Mouse (Mus musculus) neural tube, embryonic 10.5 days (tissue): ENCODE measurements around the gene Csf2rb.

Experiments used
- DNase-seq: peaks from one replicate; pipeline ENCODE4 v3.0.0-alpha.2; 2017; ENCODE audit warnings: low spot score; ENCODE audit errors: extremely low spot score

The Csf2rb gene

DNA sequence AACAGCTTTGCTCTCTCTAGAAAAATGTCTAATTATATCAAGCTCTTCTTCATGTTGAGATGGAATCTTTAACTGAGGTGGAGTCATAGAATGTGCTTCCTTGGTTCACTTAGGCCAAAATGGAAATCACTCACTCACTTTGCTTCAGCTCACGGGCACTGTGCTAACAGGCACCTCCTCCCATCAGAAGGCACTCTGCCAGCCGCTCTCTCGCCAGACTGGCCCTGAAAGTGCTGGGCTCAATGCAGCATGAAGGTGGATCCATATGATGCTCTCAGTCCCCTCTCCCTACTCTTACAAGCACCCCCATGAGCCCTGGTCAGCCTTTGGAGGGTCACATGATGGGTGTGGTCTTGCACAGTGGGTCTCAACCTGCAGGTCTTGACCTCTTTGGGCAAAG is 48.7 kb downstream of the Csf2rb start:
- DNase-seq, result no peak

DNA sequence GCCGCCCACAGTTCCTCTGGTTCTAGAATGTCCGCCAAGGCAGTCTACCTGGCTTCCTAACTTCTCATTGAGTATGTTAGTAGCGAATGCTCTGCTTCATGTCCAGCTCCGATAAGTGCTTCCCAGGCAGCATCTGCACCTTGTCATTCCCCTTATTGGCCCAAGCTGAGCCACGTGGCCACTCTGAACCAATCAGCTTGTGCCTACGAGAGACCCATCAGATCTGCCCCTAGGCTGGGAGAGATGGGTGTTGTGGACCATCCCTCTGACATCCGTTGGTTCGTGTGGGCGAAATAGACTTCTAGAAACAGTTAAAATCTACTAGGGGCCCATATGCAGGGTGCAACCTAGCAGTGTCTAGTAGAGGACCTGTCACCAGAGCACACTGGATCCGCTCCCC is 52.3 kb downstream of the Csf2rb start:
- no peak for DNase-seq

DNA sequence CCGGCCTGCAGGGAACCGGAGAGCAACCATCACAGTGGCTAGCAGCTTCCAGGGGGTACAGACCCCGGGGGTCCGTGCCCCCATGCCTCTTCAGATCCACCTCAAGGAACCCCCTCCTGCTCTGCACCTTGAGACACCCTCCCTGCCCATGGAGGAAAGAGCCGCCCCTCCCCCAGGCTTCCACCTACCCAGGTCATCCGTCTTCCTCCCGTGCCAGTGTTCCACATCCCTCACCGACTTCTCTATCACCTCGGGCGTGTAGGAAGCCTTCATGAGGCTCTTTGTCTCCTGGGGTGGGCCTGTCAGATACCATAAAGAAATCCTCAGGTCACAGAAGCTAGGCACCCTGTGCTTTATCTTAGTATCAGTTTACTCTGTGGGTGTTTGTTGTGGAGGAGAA is 53.0 kb downstream of the Csf2rb start:
- DNase-seq, result no peak

DNA sequence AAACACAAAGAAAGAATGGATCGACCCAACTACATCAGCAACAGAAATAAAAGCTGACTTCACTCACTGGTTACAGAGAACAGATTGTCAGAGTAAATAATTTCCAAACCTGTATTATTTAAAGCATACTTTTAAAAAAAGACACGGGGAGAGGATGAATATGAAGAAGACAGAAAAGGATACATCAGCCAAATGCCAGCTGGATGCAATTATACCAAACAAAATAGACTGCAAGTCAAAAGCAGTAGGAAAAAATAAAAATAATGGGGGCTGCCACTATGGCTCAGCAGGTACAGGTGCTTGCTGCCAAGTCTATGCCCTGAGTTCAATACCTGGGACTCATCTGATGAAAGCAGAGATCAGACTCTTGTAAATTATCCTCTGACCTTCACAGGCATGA is 54.7 kb downstream of the Csf2rb start:
- DNase-seq, result no peak

DNA sequence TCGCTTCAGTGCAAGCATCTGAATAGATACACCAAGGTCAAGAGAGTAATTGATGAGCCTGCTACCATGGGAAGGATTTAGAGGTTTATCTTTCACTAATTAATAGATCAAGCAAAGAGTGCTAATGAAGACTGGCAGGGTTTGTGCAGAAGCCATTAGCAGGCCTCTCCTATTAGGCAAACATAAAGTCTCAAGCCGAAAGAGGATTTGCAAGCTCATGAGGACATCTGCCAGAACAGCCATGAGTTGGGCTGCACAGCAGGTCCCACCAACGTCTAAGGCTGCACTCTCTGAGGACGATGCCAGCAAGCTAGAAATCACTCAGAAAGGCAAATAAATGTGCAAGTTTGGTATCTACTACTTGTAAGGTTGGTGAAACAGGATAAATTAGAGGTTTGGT is 55.2 kb downstream of the Csf2rb start:
- no peak for DNase-seq

DNA sequence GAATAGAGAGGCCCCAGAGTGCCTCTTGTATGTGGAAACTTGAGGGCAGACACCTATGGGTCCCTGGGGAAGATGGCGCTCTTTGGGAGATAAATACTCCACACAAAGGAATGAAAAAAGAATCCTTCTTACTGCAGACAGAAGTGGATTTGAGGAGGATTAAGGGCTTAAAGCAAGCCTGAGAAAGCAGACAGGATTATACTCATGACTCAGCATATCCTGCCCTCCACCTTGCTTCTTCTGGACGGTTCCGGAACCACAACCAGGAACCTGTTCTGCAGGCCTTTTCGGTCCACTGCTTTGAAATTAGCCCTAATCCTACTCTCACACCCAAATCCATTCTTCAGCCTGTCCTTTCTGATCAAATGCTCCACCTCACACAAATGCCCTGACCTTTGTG is 56.6 kb downstream of the Csf2rb start:
- no peak for DNase-seq

DNA sequence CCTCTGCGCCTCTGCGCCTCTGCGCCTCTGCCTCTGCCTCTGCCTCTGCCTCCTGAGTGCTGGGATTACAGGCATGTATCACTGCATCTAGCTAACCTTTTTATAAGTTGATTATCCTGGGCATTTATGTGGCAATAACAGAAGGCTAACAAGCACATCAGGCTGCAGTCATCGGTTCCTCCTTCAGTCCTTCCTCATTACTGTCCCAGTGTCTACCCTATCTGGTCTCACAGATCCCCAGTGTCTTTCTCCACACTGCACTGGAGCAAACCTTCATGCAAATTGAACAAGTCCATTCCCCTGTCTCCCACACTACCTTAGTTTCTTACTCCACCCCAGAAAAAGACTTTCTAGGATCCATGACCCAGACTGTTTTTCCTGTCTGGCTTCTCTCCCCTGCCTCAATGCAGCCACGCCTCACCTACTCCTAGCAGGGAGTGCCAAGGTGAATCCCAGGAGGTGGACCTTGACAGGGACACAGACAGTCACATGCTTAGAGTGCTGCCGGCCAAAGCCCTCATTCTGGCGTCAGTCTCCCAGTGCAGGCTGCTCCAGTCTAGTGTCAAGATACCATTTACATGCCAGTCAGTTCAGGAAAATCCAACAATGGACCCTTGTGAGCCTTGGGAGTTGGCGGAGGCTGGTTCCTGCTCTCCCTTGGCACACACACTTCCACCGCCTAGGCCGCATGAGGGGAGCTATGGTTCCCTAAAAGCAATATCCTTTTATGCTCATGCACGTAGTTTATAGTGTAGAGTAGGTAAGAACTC is 58.1 kb downstream of the Csf2rb start:
- DNase-seq, result no peak

DNA sequence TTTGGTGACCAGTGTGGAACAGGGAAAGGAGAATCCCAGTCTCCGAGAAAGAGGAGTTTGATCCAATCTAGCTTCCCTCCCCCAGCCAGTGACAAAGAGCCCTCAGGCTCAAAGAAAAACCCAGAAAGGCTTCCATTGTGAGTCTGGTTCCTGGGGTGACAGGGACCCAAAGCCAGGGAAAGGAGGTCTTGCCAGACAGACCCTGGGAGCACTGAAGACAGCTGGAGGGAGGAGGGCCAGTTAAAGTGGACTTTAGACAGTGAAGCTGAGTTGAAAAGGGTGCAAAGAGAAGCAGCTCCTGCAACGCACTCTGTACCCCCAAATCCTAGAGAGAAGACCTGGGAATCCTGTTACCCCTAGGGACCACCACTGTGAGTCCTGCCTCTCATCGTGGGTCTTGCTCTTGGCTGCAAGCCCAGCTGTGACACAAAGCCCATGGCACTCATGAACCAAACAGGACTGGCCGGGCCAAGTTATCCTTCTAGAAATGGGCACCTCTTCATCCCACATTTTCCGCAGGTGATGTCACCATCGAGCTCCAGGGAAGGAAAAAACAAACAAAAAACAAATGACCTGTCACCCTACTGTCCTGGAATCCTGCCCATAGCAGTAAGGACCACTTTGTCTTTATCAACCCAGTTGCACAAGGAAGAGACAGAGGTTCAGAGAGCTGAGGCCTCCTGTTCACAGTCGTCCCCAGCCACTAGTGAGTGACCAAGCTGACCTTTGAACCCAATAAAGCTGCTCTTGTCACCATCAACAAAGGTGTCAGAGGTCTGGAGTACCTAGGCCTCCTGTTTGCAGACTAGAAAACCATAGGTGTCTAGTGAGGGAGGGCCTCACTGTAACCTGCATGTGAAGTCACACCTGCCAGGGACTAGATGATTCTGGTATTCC is 58.9 kb downstream of the Csf2rb start:
- no peak for DNase-seq

DNA sequence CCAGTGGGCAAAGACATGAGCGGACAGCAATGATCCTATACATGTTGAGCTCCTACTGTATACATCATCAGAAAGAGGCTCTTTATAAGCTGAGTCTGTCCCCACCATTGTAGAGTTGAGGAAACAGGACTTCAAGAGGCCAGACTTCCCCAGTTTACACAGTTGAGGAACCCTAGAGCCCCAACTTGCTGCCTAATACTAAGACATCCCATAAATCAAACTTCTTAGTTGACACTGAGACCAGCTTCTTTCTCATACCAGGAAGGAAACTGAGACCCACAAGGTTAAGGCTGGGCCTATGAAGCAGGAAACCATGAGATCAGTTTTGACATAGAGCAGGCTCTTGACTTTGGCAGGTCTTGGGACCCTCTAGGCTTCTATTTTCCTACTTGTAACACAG is 60.0 kb downstream of the Csf2rb start:
- DNase-seq, result no peak

DNA sequence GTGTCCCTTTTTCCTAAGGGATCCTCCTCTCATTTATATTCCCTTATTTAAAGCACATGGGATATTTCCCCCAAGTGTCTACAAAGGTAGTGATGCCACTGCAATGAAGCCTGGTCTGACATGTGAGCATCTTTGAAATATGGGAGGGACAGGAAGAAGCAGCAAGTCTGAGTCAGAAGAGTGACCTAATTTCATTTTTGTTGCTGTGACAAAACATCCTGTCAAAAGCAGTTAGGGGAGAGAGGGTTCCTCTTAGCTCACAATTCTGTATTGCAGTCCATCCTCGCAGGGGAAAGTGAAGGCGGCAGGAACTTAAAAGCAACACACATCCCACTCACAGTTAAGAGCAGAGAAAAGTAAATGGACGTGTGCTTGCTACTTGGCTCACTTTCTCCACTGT is 65.3 kb downstream of the Csf2rb start:
- DNase-seq, result no peak

DNA sequence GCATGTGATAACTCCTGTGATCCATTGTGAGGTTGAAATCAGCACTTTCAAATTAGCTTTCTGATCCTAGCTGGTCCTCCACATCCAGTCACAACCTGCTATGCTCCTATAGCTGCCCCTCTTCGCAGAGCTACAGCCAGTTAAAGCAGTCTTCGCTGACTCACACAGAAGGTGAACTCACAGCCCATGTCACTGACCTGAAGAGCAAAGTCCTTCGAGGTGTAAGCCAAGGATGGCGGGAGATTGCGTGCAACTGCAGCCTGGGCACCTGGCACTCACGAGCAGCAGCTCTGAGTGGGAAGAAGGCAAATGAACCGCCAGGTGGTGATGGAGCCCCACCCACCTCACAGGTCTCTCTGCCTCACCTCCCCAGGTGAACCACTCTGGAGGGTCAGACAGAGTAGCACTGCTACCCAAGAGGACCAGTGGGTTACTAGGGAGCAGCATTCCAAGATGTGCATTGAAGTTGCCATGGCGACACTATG is 70.0 kb downstream of the Csf2rb start, which contains the start of gene Tex33:
Gene Tex33, minus strand, starts transcription at position 435 of the 485 bp plus-strand sequence.
- no peak for DNase-seq

DNA sequence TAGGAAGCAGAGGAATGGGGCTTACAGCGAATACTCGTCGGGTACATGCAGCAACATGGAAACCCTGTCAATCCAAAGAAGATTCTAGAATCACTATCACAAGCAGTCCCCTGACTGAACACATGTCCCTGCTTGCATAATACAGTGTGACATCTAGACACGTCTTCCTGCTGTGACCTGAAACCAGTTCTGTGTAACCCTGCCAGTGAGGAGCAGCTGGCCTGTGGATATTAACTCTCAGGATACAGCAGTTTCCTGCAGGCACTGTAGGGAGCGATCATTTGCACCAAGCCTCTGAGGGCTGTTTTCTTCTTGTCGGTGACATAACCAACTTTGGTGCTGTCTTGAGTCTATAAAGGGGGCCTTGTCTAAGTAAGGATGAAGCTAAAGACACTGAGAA is 75.8 kb downstream of the Csf2rb start:
- DNase-seq, result no peak

DNA sequence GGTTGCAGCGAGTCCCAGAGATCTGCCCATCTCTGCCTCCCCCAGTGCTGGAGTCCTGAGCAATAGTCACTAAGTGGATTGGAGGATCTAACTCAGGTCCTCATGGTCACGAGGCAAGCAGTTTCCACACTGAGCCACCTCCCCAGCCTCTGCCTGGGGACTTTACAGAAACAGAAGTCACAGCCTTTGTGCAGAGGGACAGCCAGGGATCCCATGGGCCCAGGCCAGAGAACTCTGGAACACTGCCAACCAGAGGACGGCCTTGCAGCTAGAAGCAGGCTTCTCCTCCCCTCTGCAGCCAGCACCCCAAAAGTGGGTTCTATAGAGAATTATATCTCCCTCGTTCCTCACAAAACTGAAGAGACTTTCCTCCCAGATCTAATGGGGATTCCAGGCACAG is 76.4 kb downstream of the Csf2rb start:
- no peak for DNase-seq

DNA sequence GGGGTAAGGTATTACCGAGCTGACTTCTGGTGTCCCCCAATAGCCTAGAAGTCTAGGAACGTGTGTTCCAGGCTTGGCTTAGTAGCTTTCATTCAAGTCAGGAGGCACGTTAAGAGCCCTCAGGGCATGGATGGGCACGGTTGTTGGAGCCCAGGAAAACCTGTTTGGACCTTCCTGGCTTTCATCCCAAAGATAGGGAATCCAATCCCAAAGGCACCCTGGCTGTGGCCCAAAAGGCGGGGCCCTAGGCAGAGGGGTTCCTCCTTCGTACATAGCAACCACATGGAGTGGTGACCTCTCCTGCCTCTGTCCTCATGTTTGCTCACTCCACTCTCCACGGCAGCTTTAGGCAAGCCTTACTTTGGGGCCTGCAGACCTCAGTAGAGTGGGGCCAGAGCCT is 76.9 kb downstream of the Csf2rb start:
- DNase-seq, result no peak

DNA sequence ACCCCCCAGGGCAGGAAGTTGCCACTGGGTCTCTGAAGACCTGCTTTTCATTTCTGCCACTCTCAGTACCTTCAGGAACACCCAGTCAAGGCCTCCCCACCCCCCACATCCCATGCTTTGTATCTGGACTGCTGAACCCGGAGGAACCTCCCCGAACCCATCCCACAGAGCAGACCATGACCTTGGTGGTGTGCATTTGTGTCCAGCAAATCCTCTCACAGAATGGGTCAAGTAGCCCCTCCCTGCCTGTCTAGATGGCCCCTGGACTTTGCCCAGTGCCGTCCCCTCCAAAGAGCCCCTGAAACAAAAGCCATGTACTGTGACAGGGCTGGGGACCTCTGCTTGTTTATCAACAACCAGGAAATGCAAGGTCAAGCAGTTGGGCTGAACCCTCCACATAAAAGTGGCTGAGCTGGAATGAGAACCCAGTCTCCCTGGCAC is 77.8 kb downstream of the Csf2rb start:
- no peak for DNase-seq
